Mouse (Mus musculus) Patski (cell line): ENCODE measurements around the gene Nsun5. TPM values are rescaled to one million over a fixed set of nuclear protein-coding genes. Genes with fewer than 3 reads are reported as not detected.
"Not testable (repeated sequence)": the region's sequence is repeated elsewhere in the genome, so short reads cannot be mapped to it uniquely, and the experiment has no call there.

ENCODE experiments used
- ATAC-seq: fragments of 100-300 bp; one replicate; pipeline ENCODE4 v1.8.0; 2021
- CTCF ChIA-PET: fragments of 350-600 bp; sonication (Branson Sonifier 250); formaldehyde crosslinking; loops from one replicate; lab custom pipeline; 2022; ENCODE audit warnings: inconsistent platforms; lab: Charles Lee
- POLR2A ChIA-PET: fragments of 350-600 bp; sonication (Branson Sonifier 250); formaldehyde crosslinking; loops from one replicate; lab custom pipeline; 2022; ENCODE audit warnings: antibody characterized with exemption, inconsistent platforms; lab: Charles Lee
- DNase-seq: peaks from one replicate; pipeline ENCODE4 v3.0.0-alpha.2; 2011; ENCODE audit warnings: low read depth, low spot score
- H3K27me3 ChIP-seq: fragments of 371-371 bp; one replicate; pipeline ENCODE4 v1.5.1; 2021
- CTCF ChIP-seq: fragments of 100-300 bp; IDR thresholded peaks from one replicate; pipeline ENCODE4 v1.5.1; 2021
- in situ Hi-C: fragments of 300-500 bp; cut with MboI; formaldehyde crosslinking; loops from 3 replicates; pipeline ENCODE4 v1.11.1; 2018; ENCODE audit warnings: low pct_unique_long_range_greater_than_20kb, mixed read lengths
- polyA plus RNA-seq: library from polyadenylated mRNA; unstranded; gene quantifications from one replicate; pipeline ENCODE4 v1.2.3, GENCODE M21; 2021

The Nsun5 gene
- polyA plus RNA-seq, 1 experiment from 2014 or later: 28.7 TPM

- ATAC-seq (no peak), DNase-seq (no peak)
- peaks cover 58% of the 10 kb centered on the region for H3K27me3 ChIP-seq
- in situ Hi-C loops: no loop called here
- no peak for TF ChIP-seq CTCF
- ChIA-PET POLR2A (no interaction called here), CTCF (no interaction called here)
Measured at GRCm38 (mm10) chr5:135349862-135350261, 19.9 kb upstream of the Nsun5 start, which contains the start of gene Fkbp6. Gene Fkbp6, minus strand, starts transcription at chr5:135350044.

- no peak for DNase-seq
- CTCF ChIA-PET: interaction anchor here (1.4 kb wide), 1 partner anchor 10 kb away, joined by 3 read pairs; no protein-coding TSS in a partner anchor
- in situ Hi-C loops: no loop called here
Measured at GRCm38 (mm10) chr5:135351606-135352005, 18.1 kb upstream of the Nsun5 start.

GRCm38 (mm10) chr5:135352995-135353394 is 16.8 kb upstream of the Nsun5 start, which contains the start of gene Trim50:
Gene Trim50, plus strand, starts transcription at chr5:135353295.
- ChIA-PET POLR2A (no interaction called here), CTCF (interaction anchor here (1.3 to 1.4 kb wide), 2 partner anchors 8 to 14 kb away, joined by 3 read pairs; no protein-coding TSS in a partner anchor)
- in situ Hi-C loops: no loop called here
- no peak for DNase-seq
- ATAC-seq: no peak
- TF ChIP-seq CTCF: no peak
- peaks cover 39% of the 10 kb centered on the region for H3K27me3 ChIP-seq

More at GRCm38 (mm10) chr5:135351606-135352005, 18.1 kb upstream of the Nsun5 start:
- no peak for ATAC-seq
- peaks cover 50% of the 10 kb centered on the region for H3K27me3 ChIP-seq
- POLR2A ChIA-PET: no interaction called here
- no peak for TF ChIP-seq CTCF

GRCm38 (mm10) chr5:135353564-135353963 is 16.2 kb upstream of the Nsun5 start:
- H3K27me3 ChIP-seq: peaks cover 39% of the 10 kb centered on the region
- ChIA-PET CTCF (interaction anchor here (1.0 to 1.3 kb wide), 3 partner anchors 7 to 38 kb away, joined by 3 read pairs; no protein-coding TSS in a partner anchor), POLR2A (no interaction called here)
- ATAC-seq (no peak), DNase-seq (no peak)
- TF ChIP-seq CTCF: peak; percentile 66
- in situ Hi-C loops: no loop called here

- no peak for DNase-seq
- in situ Hi-C loops: no loop called here
- no peak for ATAC-seq
- POLR2A ChIA-PET: no interaction called here
- peaks cover 30% of the 10 kb centered on the region for H3K27me3 ChIP-seq
- CTCF ChIA-PET: no interaction called here
- no peak for TF ChIP-seq CTCF
Measured at GRCm38 (mm10) chr5:135356090-135356489, 13.7 kb upstream of the Nsun5 start.

- DNase-seq (no peak), ATAC-seq (no peak)
- ChIA-PET POLR2A (no interaction called here), CTCF (no interaction called here)
- in situ Hi-C loops: no loop called here
- peaks cover 25% of the 10 kb centered on the region for H3K27me3 ChIP-seq
- no peak for TF ChIP-seq CTCF
Measured at GRCm38 (mm10) chr5:135357556-135357955, 12.2 kb upstream of the Nsun5 start.

- ATAC-seq (no peak), DNase-seq (no peak)
- ChIA-PET POLR2A (no interaction called here), CTCF (no interaction called here)
- TF ChIP-seq CTCF: no peak
- in situ Hi-C loops: no loop called here
- H3K27me3 ChIP-seq: peaks cover 14% of the 10 kb centered on the region
Measured at GRCm38 (mm10) chr5:135359772-135360171, 10.0 kb upstream of the Nsun5 start.

- in situ Hi-C loops: no loop called here
- DNase-seq (no peak), ATAC-seq (no peak)
- H3K27me3 ChIP-seq: peaks cover 8% of the 10 kb centered on the region
- TF ChIP-seq CTCF: no peak
- ChIA-PET POLR2A (no interaction called here), CTCF (interaction anchor here (0.7 kb wide), 1 partner anchor 30 kb away, joined by 3 read pairs; no protein-coding TSS in a partner anchor)
Measured at GRCm38 (mm10) chr5:135362572-135362971, 7.2 kb upstream of the Nsun5 start.

- in situ Hi-C loops: no loop called here
- no peak for TF ChIP-seq CTCF
- peaks cover 8% of the 10 kb centered on the region for H3K27me3 ChIP-seq
- DNase-seq (no peak), ATAC-seq (no peak)
- CTCF ChIA-PET: interaction anchor here (0.7 to 1.2 kb wide), 3 partner anchors 17 to 322 kb away, joined by 3 to 4 read pairs (median 4); no protein-coding TSS in a partner anchor
- POLR2A ChIA-PET: no interaction called here
Measured at GRCm38 (mm10) chr5:135363540-135363939, 6.2 kb upstream of the Nsun5 start.

GRCm38 (mm10) chr5:135367841-135368240 is 1.9 kb upstream of the Nsun5 start:
- no peak for TF ChIP-seq CTCF
- in situ Hi-C loops: no loop called here
- ATAC-seq: no peak
- peaks cover 8% of the 10 kb centered on the region for H3K27me3 ChIP-seq
- DNase-seq: no peak
- CTCF ChIA-PET: no interaction called here
- POLR2A ChIA-PET: no interaction called here

- peaks cover 8% of the 10 kb centered on the region for H3K27me3 ChIP-seq
- DNase-seq: no peak
- POLR2A ChIA-PET: no interaction called here
- in situ Hi-C loops: no loop called here
- CTCF ChIA-PET: no interaction called here
- no peak for ATAC-seq
- no peak for TF ChIP-seq CTCF
Measured at GRCm38 (mm10) chr5:135368312-135368711, 1.4 kb upstream of the Nsun5 start.

GRCm38 (mm10) chr5:135369196-135369595 is 557 bp upstream of the Nsun5 start:
- CTCF ChIA-PET: interaction anchor here (1.3 to 2.4 kb wide), 2 partner anchors 12 to 26 kb away, joined by 3 to 10 read pairs; no protein-coding TSS in a partner anchor
- in situ Hi-C loops, H3K27me3 ChIP-seq, ATAC-seq, DNase-seq: not testable (repeated sequence)
- POLR2A ChIA-PET: interaction anchor here (0.7 to 2.2 kb wide), 2 partner anchors 12 to 356 kb away, joined by 3 to 10 read pairs; no protein-coding TSS in a partner anchor
